Mouse (Mus musculus): Measurements from ENCODE around the gene Tollip.

- TF ChIP-seq POLR2A (IDR thresholded peaks at IDR 0.05; ENCODE audit: insufficient read depth, low read length): no peak
- TF ChIP-seq CTCF (IDR thresholded peaks at IDR 0.05; ENCODE audit: low read depth, low read length): no peak
Observed at GRCm38 (mm10) chr7:141961491-141961890, 43.2 kb upstream of the Tollip start.

Data from ES-Bruce4 (cell line).